Comparison of ENCODE assay signal across 9 mouse cellular contexts in genomic region chr1:72313399-72314039, GRCm38 (mm10). TPM values are rescaled to one million over a fixed set of nuclear protein-coding genes. Genes with fewer than 3 reads are reported as not detected.
DNase-seq lines count a peak whose midpoint lies in the region; ATAC-seq and TF ChIP-seq lines count a peak whose summit lies in the region.
"Had no signal": no experiment of that assay in that cellular context is flagged by ENCODE, and none has a peak within 500 bp of the region (broad histone marks: within the 10 kb centered on the region; RNA-seq: fewer than 3 reads in every experiment).

No protein-coding gene starts in this region.

- peak; percentile 85 for TF ChIP-seq CTCF in lung, postnatal 0 days (IDR thresholded peaks at IDR 0.05)

- no peaks in the 10 kb centered on the region for H3K9me3 ChIP-seq in lung, postnatal 0 days (ENCODE audit: low read length)
- H3K9me3 ChIP-seq: heart, embryonic 15.5 days had no signal

- H3K9ac ChIP-seq in lung, postnatal 0 days (replicated peaks; ENCODE audit: low read depth), result no peak overlapping the region
- H3K9ac ChIP-seq: heart, embryonic 15.5 days had no signal

- H3K4me2 ChIP-seq in lung, postnatal 0 days (replicated peaks; ENCODE audit: low read depth, low read length), result no peak overlapping the region
- H3K4me2 ChIP-seq: heart, embryonic 15.5 days had no signal

- H3K36me3 ChIP-seq in lung, postnatal 0 days (ENCODE audit: insufficient read depth, low read length), result no peaks in the 10 kb centered on the region

- no peak overlapping the region for H3K4me3 ChIP-seq in lung, postnatal 0 days (ENCODE audit: low read depth, low read length)
- H3K4me3 ChIP-seq: heart, embryonic 15.5 days had no signal

- no peak for TF ChIP-seq EP300 in lung, postnatal 0 days (IDR thresholded peaks at IDR 0.05)

- no peak overlapping the region for H3K27ac ChIP-seq in lung, postnatal 0 days (ENCODE audit: low read length)
- H3K27ac ChIP-seq: heart, embryonic 15.5 days had no signal

- no peaks in the 10 kb centered on the region for H3K4me1 ChIP-seq in lung, postnatal 0 days (ENCODE audit: insufficient read depth, low read depth, low read length)
- H3K4me1 ChIP-seq: heart, embryonic 15.5 days had no signal

- DNase-seq in adrenal gland, postnatal 14 days, result peak; percentile 9
- no peak for DNase-seq in adrenal gland, postnatal 4 days (ENCODE audit: low spot score in 2 of 2)
- peak; percentile 67 for DNase-seq in lung, postnatal 0 days (ENCODE audit: low spot score)
- DNase-seq in lung, postnatal 10 days, result no peak
- peak; percentile 82 for DNase-seq in retina, embryonic 14.5 days (ENCODE audit: low spot score)
- DNase-seq in cerebellum, adult 8-10 months, result no peak
- no peak for DNase-seq in spleen, postnatal 4 days (ENCODE audit: low spot score in 2 of 2)

- 77% methylated on average over 5 of the region's 5 CpGs for WGBS in lung, postnatal 0 days

- no peak for ATAC-seq in lung, postnatal 0 days
- ATAC-seq in erythroblast, adult 5-6 weeks (replicated peaks; ENCODE audit: low FRiP score, poor library complexity, severe bottlenecking), result 0 out of 2 replicates have a peak, but pooled peaks have one; percentile 37

- no peaks in the 10 kb centered on the region for H3K27me3 ChIP-seq in lung, postnatal 0 days (replicated peaks; ENCODE audit: insufficient read depth, low read length)
- H3K27me3 ChIP-seq: heart, embryonic 15.5 days had no signal

RNA-seq across cellular contexts. Expression of gene Xrcc5, which starts 6.3 kb away (rescaled TPM):
- 11.9 and 12.6 TPM in 2 replicates for total RNA-seq in adrenal gland, postnatal 14 days (2021)
- 10 to 100 TPM; 21.8 to 22.8 TPM for total RNA-seq in adrenal gland, postnatal 4 days (2021)
- 10.3 and 11.3 TPM in 2 replicates for polyA plus RNA-seq in lung, postnatal 0 days (2015; fragmentation: Nextera tagmentation; extraction: Ambion mirVana)
- total RNA-seq in erythroblast, adult 5-6 weeks (2015; ENCODE audit: low replicate concordance), result 3.6 and 5.6 TPM in 2 replicates
- 1.9 and 2.2 TPM in 2 replicates for total RNA-seq in erythroblast, adult 5-6 weeks (2017; ENCODE audit: low replicate concordance)

RNA-seq across cellular contexts. Expression of gene Tmem169, which starts 29.4 kb away (rescaled TPM):
- 1.3 and 2.3 TPM in 2 replicates for total RNA-seq in adrenal gland, postnatal 14 days (2021)
- 1 to 10 TPM; 2.5 to 6.1 TPM for total RNA-seq in adrenal gland, postnatal 4 days (2021)
- 0.07 and 0.10 TPM in 2 replicates for polyA plus RNA-seq in lung, postnatal 0 days (2015; fragmentation: Nextera tagmentation; extraction: Ambion mirVana)
- total RNA-seq in erythroblast, adult 5-6 weeks (2015; ENCODE audit: low replicate concordance), result not detected in 2 replicates
- total RNA-seq in erythroblast, adult 5-6 weeks (2017; ENCODE audit: low replicate concordance), result not detected in 2 replicates

RNA-seq across cellular contexts. Expression of gene Pecr, which starts 29.4 kb away (rescaled TPM):
- total RNA-seq in adrenal gland, postnatal 14 days (2021), result 35.9 and 56.7 TPM in 2 replicates
- total RNA-seq in adrenal gland, postnatal 4 days (2021), result 10 to 100 TPM; 37.0 to 38.7 TPM
- polyA plus RNA-seq in lung, postnatal 0 days (2015; fragmentation: Nextera tagmentation; extraction: Ambion mirVana), result 11.1 and 12.0 TPM in 2 replicates
- total RNA-seq in erythroblast, adult 5-6 weeks (2015; ENCODE audit: low replicate concordance), result 3.6 TPM in 1 of 2 replicates, not detected in the other
- 0.34 and 2.1 TPM in 2 replicates for total RNA-seq in erythroblast, adult 5-6 weeks (2017; ENCODE audit: low replicate concordance)

Comparison
In these comparisons a context has a peak if more than half of its experiments do, and no peak if none do; other contexts are left out.
1. DNase-seq: peak in adrenal gland, postnatal 14 days (single experiment), lung, postnatal 0 days (single experiment) and retina, embryonic 14.5 days (single experiment); none in adrenal gland, postnatal 4 days (0 of 2), lung, postnatal 10 days (single experiment), cerebellum, adult 8-10 months (single experiment) and spleen, postnatal 4 days (0 of 2).